Mouse (Mus musculus) heart, embryonic 12.5 days (tissue): Measurements from ENCODE around the gene Cd72. TPM values are rescaled to one million over a fixed set of nuclear protein-coding genes. Genes with fewer than 3 reads are reported as not detected.

Experiments used
- ATAC-seq: fragments of 200-750 bp; cut with Nextera tagmentation; 2 replicates; pipeline ENCODE4 v1.8.0; 2017; ENCODE audit warnings: moderate TSS enrichment, moderate library complexity; ENCODE audit not compliant: insufficient number of reproducible peaks, low FRiP score
- H3K27ac ChIP-seq: fragments of 300-500 bp; sonication (generic); 2 replicates; pipeline ENCODE4 v1.5.1; 2016; ENCODE audit warnings: mild to moderate bottlenecking, moderate library complexity; ENCODE audit not compliant: poor library complexity, severe bottlenecking
- H3K27me3 ChIP-seq: fragments of 300-500 bp; sonication (generic); replicated peaks from 2 replicates; pipeline ENCODE4 v1.6.1; 2016; ENCODE audit warnings: mild to moderate bottlenecking, moderate library complexity
- H3K36me3 ChIP-seq: fragments of 300-500 bp; sonication (generic); 2 replicates; pipeline ENCODE4 v1.6.1; 2016; ENCODE audit warnings: mild to moderate bottlenecking, moderate library complexity
- H3K4me1 ChIP-seq: fragments of 300-500 bp; sonication (generic); replicated peaks from 2 replicates; pipeline ENCODE4 v1.6.1; 2016; ENCODE audit warnings: mild to moderate bottlenecking
- H3K4me2 ChIP-seq: fragments of 300-500 bp; sonication (generic); 2 replicates; pipeline ENCODE4 v1.6.1; 2016; ENCODE audit warnings: mild to moderate bottlenecking, moderate library complexity
- H3K4me3 ChIP-seq: fragments of 300-500 bp; sonication (generic); 2 replicates; pipeline ENCODE4 v1.5.1; 2016; ENCODE audit warnings: mild to moderate bottlenecking
- H3K9ac ChIP-seq: fragments of 300-500 bp; sonication (generic); 2 replicates; pipeline ENCODE4 v1.6.1; 2016; ENCODE audit warnings: mild to moderate bottlenecking, moderate library complexity
- H3K9me3 ChIP-seq: fragments of 300-500 bp; sonication (generic); replicated peaks from 2 replicates; pipeline ENCODE4 v1.6.1; 2016; ENCODE audit warnings: mild to moderate bottlenecking, moderate library complexity
- WGBS: fragments of 180-500 bp; shearing (Covaris S2); methylation state at CpG from one replicate; pipeline ENCODE4 v1.1.7; 2016; 5-methylcytosine and 5-hydroxymethylcytosine counted together
- polyA plus RNA-seq: library from polyadenylated mRNA; unstranded; fragments of >200 nt; fragmentation: Nextera tagmentation; extraction: Ambion mirVana; gene quantifications from 2 replicates; pipeline ENCODE4 v1.2.1, GENCODE M21; 2016

Gene Cd72
- polyA plus RNA-seq, 1 experiment from 2014 or later = 2.0 TPM

GRCm38 (mm10) chr4:43400976-43401375, 53.5 kb downstream of the Cd72 start:
- H3K4me1 ChIP-seq = peaks cover 54% of the 10 kb centered on the region
- WGBS = 36% methylated on average over 10 of the region's 10 CpGs
- H3K9ac ChIP-seq = 0 out of 2 replicates have a peak overlapping the region, but pooled peaks have one; percentile 20
- H3K36me3 ChIP-seq = no peaks in the 10 kb centered on the region
- ATAC-seq = no peak
- H3K9me3 ChIP-seq = no peaks in the 10 kb centered on the region
- no peak overlapping the region for H3K4me3 ChIP-seq
- no peaks in the 10 kb centered on the region for H3K27me3 ChIP-seq
- H3K27ac ChIP-seq = peak overlapping the region; percentile 22
- peak overlapping the region; percentile 16; the same call in 1 of the 2 replicates for H3K4me2 ChIP-seq

GRCm38 (mm10) chr4:43399391-43400131, 54.9 kb downstream of the Cd72 start:
- H3K9ac ChIP-seq = peak overlapping the region; percentile 53

GRCm38 (mm10) chr4:43398829-43399331, 55.5 kb downstream of the Cd72 start:
- no peaks in the 10 kb centered on the region for H3K27me3 ChIP-seq
- H3K27ac ChIP-seq = peak overlapping the region; percentile 95
- no peaks in the 10 kb centered on the region for H3K36me3 ChIP-seq
- no peaks in the 10 kb centered on the region for H3K9me3 ChIP-seq
- peak overlapping the region; percentile 53 for H3K9ac ChIP-seq
- WGBS = 16% methylated on average over 17 of the region's 17 CpGs
- no peak for ATAC-seq
- peak overlapping the region; percentile 11; the same call in 1 of the 2 replicates for H3K4me3 ChIP-seq
- peak overlapping the region; percentile 60 for H3K4me2 ChIP-seq
- H3K4me1 ChIP-seq = peaks cover 65% of the 10 kb centered on the region

More at GRCm38 (mm10) chr4:43399391-43400131, 54.9 kb downstream of the Cd72 start:
- peaks cover 58% of the 10 kb centered on the region for H3K4me1 ChIP-seq
- H3K9me3 ChIP-seq = no peaks in the 10 kb centered on the region
- peak overlapping the region; percentile 60 for H3K4me2 ChIP-seq
- 46% methylated on average over 31 of the region's 31 CpGs for WGBS
- no peaks in the 10 kb centered on the region for H3K27me3 ChIP-seq
- H3K36me3 ChIP-seq = no peaks in the 10 kb centered on the region
- peak overlapping the region; percentile 11; the same call in 1 of the 2 replicates for H3K4me3 ChIP-seq
- peak; percentile 54; the same call in 1 of the 2 replicates for ATAC-seq
- H3K27ac ChIP-seq = peak overlapping the region; percentile 95

GRCm38 (mm10) chr4:43398014-43398413, 56.4 kb downstream of the Cd72 start:
- WGBS = 61% methylated on average over 4 of the region's 4 CpGs
- ATAC-seq = no peak
- peak overlapping the region; percentile 27; the same call in 1 of the 2 replicates for H3K9ac ChIP-seq

More at GRCm38 (mm10) chr4:43398014-43398413, 56.4 kb downstream of the Cd72 start:
- Histone ChIP-seq H3K4me3 (no peak overlapping the region), H3K27me3 (no peaks in the 10 kb centered on the region), H3K36me3 (no peaks in the 10 kb centered on the region), H3K4me2 (no peak overlapping the region), H3K9me3 (no peaks in the 10 kb centered on the region), H3K4me1 (peaks cover 66% of the 10 kb centered on the region), H3K27ac (peak overlapping the region; percentile 95)

Other genes starting within 250 kb of the Cd72 start
- gene Atp8b5, start 187.5 kb downstream of the Cd72 start, polyA plus RNA-seq = 0.21 TPM in 1 of 2 replicates, not detected in the other
- 14.1 and 15.7 TPM in 2 replicates for gene Rusc2, start 72.6 kb downstream of the Cd72 start, polyA plus RNA-seq
- 0.14 TPM in 1 of 2 replicates, not detected in the other for gene Fam166b, start 25.5 kb downstream of the Cd72 start, polyA plus RNA-seq
- 10.3 and 11.6 TPM in 2 replicates for gene Tesk1, start 12.7 kb downstream of the Cd72 start, polyA plus RNA-seq
- not detected in 2 replicates for gene Sit1, start 29.1 kb upstream of the Cd72 start, polyA plus RNA-seq
- 63.6 and 66.4 TPM in 2 replicates for gene Ccdc107, start 38.3 kb upstream of the Cd72 start, polyA plus RNA-seq
- 37.7 and 38.7 TPM in 2 replicates for gene Arhgef39, start 45.1 kb upstream of the Cd72 start, polyA plus RNA-seq
- 1.6 and 2.0 TPM in 2 replicates for gene Car9, start 52.3 kb upstream of the Cd72 start, polyA plus RNA-seq
- 153 and 155 TPM in 2 replicates for gene Tpm2, start 69.1 kb upstream of the Cd72 start, polyA plus RNA-seq
- gene Creb3, start 107.7 kb upstream of the Cd72 start, polyA plus RNA-seq = 57.2 and 61.2 TPM in 2 replicates
- 117 and 124 TPM in 2 replicates for gene Tln1, start 108.1 kb upstream of the Cd72 start, polyA plus RNA-seq
- 20.4 and 26.4 TPM in 2 replicates for gene Rgp1, start 124.1 kb upstream of the Cd72 start, polyA plus RNA-seq
- 25.5 and 25.8 TPM in 2 replicates for gene Gba2, start 124.2 kb upstream of the Cd72 start, polyA plus RNA-seq
- 0.50 and 1.3 TPM in 2 replicates for gene Msmp, start 129.9 kb upstream of the Cd72 start, polyA plus RNA-seq
- 11.0 and 11.2 TPM in 2 replicates for gene Npr2, start 177.3 kb upstream of the Cd72 start, polyA plus RNA-seq
- gene Spag8, start 199.0 kb upstream of the Cd72 start, polyA plus RNA-seq = 0.40 and 0.51 TPM in 2 replicates
- 130 and 139 TPM in 2 replicates for gene Hint2, start 201.8 kb upstream of the Cd72 start, polyA plus RNA-seq
- 5.1 and 5.6 TPM in 2 replicates for gene Tmem8b, start 214.3 kb upstream of the Cd72 start, polyA plus RNA-seq
- 3.8 and 3.9 TPM in 2 replicates for gene Fam221b, start 214.5 kb upstream of the Cd72 start, polyA plus RNA-seq
- not detected in 2 replicates for gene Olfr70, start 246.2 kb upstream of the Cd72 start, polyA plus RNA-seq